Mouse (Mus musculus) hematopoietic stem cell, adult 5-6 weeks (primary cell): Measurements from ENCODE around the gene 4921536K21Rik. TPM values are rescaled to one million over a fixed set of nuclear protein-coding genes. Genes with fewer than 3 reads are reported as not detected.

Experiments
- ATAC-seq, 2 experiments: fragments of 125-278 bp in 1 of 2; replicated peaks in 1 of 2; 2 replicates each; pipeline ENCODE4 v1.8.0; 2016 to 2017; ENCODE audit warnings: inconsistent platforms in 2 of 2, mild to moderate bottlenecking in 2 of 2, moderate number of reproducible peaks in 2 of 2, low read depth in 1 of 2, moderate TSS enrichment in 1 of 2; ENCODE audit not compliant: low FRiP score in 2 of 2, poor library complexity in 2 of 2, severe bottlenecking in 2 of 2, insufficient read depth in 1 of 2, low TSS enrichment in 1 of 2
- total RNA-seq: library from RNA; stranded (forward); fragments of 172-1452, 232-1000 nt; gene quantifications from 2 replicates; pipeline ENCODE4 v1.2.3, GENCODE M21; 2017

Gene 4921536K21Rik
- total RNA-seq = 0.31 TPM in 1 of 2 replicates, not detected in the other

DNA sequence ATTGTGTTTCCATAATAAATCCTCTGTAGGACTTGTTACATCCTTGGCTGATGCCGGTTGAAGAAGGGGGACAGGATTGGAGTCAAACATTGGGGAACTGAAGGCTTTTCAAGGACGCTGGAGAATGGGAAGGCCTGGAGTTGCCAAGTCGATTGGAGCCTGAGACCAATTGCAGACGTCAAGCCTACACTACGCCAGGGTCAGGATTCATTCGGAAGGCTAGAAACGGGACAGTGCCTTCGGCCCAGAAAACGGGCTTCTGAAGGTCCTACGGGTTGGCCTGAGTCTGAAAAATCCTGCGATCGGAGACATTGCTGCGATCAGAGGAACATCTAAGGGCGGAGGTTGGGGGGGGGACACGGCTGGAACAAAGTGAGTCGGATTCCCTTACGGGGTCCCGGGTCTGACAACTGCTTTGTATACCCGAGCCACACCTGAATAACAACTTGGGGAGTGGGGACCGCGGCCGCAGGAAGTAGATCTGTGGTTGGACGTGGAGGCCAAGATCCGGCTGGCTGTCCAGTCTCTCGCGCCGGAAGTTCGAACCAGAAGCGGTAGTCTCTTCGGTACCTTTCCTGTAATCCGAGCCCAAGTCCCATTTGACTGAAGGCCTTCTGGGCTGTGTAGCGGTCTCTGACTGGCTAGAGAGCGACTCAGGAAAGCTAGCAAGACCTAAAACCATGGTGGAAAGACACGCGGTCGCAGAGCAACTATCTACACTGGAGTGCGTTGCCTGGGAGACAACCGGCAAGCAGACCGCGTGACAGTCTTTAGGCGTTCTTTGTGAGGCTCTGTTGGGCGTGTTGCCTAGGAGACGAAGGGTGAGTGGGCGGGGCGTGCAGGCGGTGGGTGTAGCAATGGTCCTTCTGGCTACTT is at the start of gene 4921536K21Rik, which contains the start of gene Dusp18:
Gene 4921536K21Rik, minus strand, starts transcription at position 693 of the 876 bp plus-strand sequence.
Gene Dusp18, plus strand, starts transcription at position 835 of the 876 bp plus-strand sequence.
- peak; percentile 97 to 98 for ATAC-seq

DNA sequence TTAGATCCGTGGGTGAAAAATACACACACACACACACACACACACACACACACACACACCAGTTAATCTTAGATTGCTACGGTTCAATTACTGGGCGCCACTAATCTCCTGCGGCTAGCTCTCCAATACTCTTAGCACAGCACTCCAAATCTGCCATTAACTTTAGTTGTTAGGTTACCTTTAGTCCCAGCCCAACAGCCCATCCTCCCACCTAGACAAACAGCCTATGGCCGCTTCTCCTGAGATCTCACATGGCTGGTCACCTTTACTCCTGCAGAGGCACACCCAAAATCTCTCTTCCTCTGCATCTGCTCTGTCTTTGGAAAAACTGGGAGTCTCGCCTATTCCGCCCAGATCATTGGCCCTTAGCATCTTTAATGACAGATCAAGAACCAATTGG is 46.5 kb upstream of the 4921536K21Rik start:
- no peak for ATAC-seq

DNA sequence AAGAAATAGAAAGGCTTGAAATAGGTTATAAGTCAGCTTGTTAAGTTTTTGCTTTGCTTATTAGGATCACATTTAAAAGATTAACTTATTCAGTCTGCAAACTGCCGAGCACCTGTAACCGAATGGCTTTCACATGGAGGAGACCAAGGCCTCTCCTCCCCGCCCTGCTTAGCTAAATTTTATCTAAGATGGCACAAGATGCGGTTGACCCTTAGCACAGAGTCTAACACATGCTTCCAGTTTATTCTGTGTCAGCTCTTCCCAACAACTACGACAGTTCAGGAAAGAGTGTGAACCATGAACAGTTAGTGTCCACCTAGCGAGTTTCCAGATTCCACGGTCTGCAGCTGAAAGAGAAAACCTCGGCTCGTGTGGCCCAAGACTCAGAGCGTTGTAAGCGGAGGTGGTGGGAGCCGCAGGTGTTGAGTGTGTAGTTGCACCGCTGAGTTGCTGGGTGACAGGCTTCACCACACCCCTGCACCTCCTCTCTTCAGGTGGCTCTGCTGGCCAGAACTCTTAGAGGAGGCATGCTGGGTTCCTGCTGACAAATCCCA is 42.5 kb upstream of the 4921536K21Rik start:
- no peak for ATAC-seq

DNA sequence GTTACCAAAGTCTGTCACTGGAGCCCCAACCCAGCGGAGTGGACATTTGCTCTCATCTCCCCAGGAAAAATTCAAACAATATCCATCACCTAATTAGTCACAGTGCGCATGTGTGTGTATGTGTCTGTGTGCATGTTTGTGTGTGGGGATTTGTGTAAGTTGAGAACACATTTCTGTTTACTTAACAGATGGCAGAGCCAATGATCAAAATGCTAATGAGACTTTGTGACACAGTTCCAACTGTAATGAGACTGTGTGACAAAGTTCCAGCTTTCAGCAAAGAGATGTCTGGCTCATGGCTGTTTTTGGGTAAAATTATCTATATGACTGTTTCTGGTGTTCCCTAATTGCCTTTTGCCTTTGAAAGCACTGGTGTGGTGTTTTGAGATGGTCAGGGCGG is 41.4 kb upstream of the 4921536K21Rik start:
- ATAC-seq = no peak

DNA sequence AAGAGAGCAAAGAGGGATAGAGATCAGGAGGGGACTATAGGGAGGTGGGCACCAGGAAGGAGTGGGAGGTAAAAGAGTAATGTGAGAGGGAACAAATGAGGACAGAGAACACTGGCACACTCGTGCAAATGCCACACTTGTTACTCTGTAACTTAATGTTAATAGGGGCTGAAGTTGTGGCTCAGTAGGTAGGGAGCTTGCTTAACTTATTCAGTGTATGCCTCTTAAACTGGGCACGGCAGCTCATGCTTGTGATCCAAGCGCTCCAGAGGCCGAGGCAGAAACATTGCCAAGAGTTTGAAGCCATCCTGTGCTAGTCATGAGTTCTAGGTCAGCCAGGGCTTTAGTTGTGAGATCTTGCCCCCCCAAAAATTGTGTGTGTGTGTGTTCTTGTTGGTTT is 40.2 kb upstream of the 4921536K21Rik start:
- no peak for ATAC-seq

DNA sequence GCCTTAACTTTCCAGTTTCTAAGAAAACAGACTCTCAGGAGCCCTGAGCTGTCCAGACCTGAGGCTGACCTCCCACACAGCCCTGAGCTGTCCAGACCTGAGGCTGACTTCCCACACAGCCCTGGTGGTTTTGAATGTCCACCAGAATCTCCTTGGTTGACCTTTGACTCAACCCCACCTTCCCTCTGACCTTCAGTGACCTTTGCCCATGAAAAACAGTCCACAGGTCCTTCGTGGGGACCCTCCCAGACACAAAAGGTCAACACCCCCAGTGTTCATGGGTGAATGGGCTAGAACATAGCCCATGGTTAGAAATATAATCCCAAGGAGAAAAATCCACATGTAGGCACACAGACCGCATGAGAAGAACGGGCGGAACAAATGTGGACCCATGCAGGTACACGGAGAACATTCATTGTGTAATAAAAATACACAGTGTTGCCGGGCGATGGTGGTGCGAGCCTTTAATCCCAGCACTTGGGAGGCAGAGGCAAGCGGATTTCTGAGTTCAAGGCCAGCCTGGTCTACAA is 38.9 kb upstream of the 4921536K21Rik start:
- ATAC-seq = no peak

DNA sequence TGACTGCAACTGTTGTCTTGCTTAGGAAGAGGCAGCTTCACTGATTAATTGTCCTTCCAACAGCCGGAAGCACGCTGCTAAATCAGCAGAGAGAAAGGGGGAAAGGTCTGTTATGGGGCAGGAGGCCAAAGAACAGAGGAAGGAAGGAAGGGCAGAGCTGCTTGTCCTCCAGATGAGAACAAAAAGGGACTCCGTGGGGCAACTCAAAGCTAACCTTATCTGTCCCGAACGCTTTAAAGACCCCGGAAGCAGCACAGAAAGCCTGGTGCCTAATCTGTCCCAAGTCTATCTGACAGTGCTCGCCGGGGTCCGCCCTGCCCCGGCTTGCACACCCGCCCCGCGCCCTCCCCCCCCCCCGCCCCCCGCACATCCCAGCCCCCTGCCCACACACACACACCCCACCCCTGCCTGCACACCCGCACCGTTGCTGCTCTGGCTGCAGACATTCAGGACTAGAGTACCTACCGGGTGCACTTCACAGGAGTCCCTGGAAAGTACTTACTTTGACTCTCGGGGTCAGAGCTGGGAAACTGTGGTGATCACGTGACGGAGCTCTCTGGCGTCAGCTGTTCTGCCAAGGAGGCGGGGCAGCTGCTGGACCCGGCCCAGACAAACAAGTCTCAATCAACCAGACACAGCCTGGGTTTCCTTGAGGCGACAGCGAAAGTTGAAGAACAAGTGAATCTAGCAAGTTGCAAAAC is 36.8 kb upstream of the 4921536K21Rik start, which contains the start of gene Tcn2:
Gene Tcn2, minus strand, starts transcription at position 649 of the 701 bp plus-strand sequence.
- peak; percentile 80 to 85 for ATAC-seq

DNA sequence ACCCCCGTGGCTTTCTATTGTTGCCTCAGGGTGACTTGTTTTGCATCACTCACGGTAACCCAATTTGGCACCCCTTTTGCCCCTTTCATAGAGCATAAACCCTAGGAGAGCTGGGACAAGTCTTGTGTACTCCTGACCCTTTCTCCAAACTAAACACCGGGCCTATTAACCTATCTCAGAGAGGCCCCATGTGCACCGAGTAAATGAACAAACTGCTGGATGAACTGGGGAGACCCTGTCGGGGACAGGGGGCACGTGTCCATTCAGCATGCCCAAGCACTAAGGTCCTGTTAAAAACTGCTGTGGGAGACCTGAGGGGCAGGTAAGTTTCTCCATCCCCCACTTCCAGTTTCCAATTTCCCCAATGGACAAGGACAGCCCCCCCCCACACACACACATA is 36.0 kb upstream of the 4921536K21Rik start:
- ATAC-seq = no peak

DNA sequence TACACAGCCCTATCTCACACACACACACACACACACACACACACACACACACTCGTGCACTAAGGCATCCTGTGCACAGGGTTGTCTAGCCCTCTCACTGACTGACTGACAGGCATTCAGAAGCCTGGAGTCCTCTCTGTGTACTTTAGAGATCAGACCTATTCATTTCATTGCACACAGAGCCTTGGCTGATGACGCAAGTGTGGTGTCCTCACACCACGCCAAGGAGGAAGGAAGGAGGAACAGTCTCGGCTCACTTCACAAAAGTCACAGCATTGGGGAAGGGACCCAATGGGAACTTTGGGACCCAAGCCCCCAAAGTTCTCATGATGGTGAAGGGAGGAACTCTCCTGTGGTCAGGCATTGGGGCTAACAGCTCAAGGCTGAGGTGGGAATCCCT is 35.1 kb upstream of the 4921536K21Rik start:
- ATAC-seq = peak in 1 of 2 experiments; percentile 57; a peak in 2 of 4 replicates

DNA sequence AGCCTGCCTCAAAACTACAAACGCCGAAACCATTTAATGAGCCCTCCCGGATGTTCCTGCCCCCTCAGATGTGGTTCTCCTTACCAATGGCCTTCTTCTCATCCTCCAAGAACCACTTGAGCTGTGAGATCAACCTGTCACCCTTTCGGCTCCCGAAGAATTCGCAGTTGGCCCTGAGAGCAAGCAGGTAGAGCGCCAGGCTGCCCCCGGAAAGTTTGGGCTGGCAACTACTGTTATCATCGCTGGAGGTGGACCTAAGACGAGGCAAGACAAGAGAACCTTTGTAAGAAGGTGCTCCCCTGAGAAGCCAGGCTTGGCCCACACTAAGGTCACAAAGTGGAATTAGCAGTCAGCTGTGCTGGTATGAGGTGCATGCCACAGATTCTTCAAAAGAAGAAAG is 31.0 kb upstream of the 4921536K21Rik start:
- ATAC-seq = no peak

DNA sequence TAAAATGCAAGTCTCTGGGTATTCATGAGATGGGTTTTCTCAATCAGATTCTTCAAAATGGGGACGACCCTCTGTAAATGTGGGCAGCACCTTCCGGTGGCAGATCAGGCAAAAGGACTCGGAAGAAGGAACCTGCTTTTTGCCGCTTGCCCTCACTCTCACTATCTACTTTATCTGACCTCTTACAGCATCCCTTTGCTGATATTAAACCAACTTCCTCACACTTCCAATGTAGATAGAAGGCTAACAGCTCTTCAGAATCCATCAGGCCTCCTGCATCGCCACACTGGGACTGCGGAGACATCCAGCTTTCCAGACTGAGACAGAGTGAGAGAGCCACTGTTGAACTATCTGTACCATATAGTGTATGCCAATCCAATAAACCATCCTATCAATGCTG is 27.8 kb upstream of the 4921536K21Rik start:
- ATAC-seq = no peak

DNA sequence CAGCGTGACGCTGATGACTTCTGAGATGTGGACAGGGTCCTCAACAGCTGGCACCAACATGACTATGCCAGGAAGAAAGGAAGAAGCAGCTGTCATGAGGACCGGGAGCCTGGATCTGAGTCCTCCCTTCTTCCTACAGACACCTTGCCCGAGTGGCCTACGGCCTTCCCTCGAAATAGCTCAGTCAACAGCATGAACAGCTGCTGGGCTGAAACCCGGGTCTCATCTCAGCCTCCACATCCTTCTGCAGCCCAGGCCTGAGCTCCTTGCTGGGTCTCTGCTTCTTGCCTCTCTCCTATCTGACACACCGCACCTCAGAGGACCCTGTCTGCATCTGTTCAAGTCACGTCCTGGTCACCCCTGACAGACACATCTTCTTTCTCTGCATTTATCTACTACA is 27.2 kb upstream of the 4921536K21Rik start:
- ATAC-seq = no peak

DNA sequence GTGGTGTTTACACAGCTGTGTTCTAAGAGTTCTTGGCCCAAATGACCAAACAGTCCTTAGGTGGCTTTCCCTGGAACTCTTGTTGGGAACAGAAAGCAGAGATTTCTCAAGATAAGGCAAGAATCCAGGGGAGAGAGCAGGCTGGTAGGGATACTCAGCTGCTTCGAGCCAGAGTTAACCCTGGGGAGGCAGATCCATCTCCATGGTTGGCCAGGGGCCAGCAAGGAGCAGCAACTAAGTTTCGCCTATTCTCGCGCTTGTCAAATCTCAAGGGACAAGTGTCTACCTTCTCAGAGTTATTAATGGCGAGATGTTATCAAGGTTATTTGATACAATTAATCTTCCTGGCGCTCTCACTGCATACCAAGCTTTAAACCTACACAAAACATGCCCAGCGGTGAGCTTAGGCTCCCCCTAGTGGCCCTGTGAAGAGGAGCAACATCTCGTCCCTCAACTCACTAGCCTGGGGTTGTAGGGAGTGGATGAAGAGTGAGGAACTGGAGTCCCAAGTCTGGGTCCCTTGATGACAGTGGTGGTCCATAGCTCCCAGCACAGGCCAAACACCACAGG is 26.5 kb upstream of the 4921536K21Rik start:
- ATAC-seq = peak; percentile 73 to 77; a peak in 3 of 4 replicates

DNA sequence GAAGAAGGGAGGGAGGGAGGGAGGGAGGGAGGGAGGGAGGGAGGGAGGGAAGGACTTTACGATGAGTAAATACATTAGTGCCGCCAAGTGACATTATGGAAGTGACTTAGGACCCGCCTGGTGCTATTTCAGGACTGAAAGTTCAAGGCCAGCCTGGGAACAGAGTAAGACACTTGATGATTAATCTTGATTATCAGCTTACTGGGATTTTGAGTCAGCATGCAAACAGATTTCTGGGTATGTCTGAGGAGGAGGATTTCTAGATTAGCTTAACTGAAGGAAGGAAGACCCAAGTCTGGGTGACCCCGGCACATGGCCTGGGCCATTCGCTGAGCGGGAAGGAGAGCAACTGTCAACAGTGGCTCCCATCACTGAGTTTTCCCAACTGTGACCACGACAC is 25.6 kb upstream of the 4921536K21Rik start:
- ATAC-seq = no peak

DNA sequence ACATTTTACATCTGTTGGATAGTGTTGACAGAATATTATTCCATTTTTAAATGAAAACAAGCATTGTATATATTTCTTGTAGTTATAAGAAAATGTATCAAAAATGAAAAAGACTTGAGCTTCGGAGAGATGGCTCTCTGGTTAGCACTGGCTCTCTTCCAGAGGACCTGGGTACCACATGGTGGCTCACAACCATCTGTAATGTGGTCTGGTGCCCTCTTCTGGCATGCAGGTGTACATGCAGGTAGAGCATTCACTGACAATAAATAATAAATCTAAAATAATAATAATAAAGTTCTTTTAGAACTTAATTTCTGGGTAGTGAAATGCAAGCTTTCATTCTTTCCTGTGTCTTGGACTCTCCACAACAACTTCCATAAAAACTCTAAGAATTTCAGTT is 23.8 kb upstream of the 4921536K21Rik start:
- ATAC-seq = no peak

DNA sequence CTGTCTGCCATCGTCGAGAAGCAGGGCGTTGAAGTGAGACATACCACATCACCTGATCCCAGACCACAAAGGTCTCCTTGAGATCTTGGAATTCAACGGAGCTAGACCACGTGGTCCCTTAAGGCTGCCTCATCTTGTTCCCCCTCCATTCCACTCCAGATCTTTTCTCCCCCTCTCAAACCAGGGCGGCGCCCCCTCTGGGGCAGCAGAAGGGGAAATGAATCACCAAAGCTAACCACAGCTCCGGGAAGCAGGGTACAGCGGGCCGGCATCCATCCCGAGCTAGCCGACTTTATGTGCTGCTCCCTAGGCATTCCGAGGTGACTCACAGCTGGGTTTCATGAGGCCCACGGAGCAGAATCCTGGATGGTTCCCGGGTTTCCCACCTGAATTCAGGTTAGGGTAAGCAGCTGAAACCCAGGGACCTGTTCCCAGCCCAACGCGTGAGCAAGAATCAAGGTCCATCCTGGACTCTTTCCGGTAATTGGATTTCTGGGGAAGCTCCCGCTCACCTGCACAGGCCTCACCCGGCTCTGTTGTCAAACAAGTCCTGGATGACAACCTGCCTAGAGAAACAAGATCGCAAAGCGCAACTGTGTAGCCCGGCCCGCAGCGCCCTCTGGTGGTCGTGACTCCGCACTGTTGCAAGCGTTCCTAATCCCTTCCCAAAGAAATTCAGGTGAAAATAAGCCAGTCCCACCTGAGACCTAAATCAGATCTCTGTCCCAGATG is 19.4 kb upstream of the 4921536K21Rik start, which contains the start of gene Slc35e4:
Gene Slc35e4, minus strand, starts transcription at position 556 of the 732 bp plus-strand sequence.
- ATAC-seq = peak; percentile 59 to 70
